ENCODE assay signal across 10 mouse cellular contexts in genomic region chr2:128176391-128177044, GRCm38 (mm10). TPM values are rescaled to one million over a fixed set of nuclear protein-coding genes. Genes with fewer than 3 reads are reported as not detected.
DNase-seq lines count a peak whose midpoint lies in the region; ATAC-seq and TF ChIP-seq lines count a peak whose summit lies in the region.
"Had no signal": no experiment of that assay in that cellular context is flagged by ENCODE, and none has a peak within 500 bp of the region (broad histone marks: within the 10 kb centered on the region; RNA-seq: fewer than 3 reads in every experiment).

No protein-coding gene starts in this region.

- no peak for DNase-seq in hindbrain, embryonic 10.5 days (ENCODE audit: low spot score)
- DNase-seq in heart, postnatal 0 days (ENCODE audit: low spot score), result peak; percentile 46
- DNase-seq in left cerebral cortex, adult 2 months (ENCODE audit: extremely low spot score in 1 of 2, low spot score in 2 of 2), result no peak
- DNase-seq in cerebellum, adult 8-10 months, result no peak
- DNase-seq: gastrocnemius, postnatal 36 days; thymus, postnatal 36 days had no signal

- H3K27ac ChIP-seq in hindbrain, embryonic 10.5 days, result peak overlapping the region; percentile 56
- no peak overlapping the region for H3K27ac ChIP-seq in hindbrain, embryonic 16.5 days (ENCODE audit: low read depth, low read length)
- H3K27ac ChIP-seq in midbrain, embryonic 13.5 days, result no peak overlapping the region
- no peak overlapping the region for H3K27ac ChIP-seq in midbrain, embryonic 16.5 days (ENCODE audit: low read length)
- peak overlapping the region; percentile 72 for H3K27ac ChIP-seq in heart, postnatal 0 days (ENCODE audit: low read depth)
- H3K27ac ChIP-seq in stomach, embryonic 15.5 days, result 0 out of 2 replicates have a peak overlapping the region, but pooled peaks have one; percentile 33
- H3K27ac ChIP-seq in left cerebral cortex, adult 2 months, result no peak overlapping the region

- H3K36me3 ChIP-seq in hindbrain, embryonic 10.5 days, result no peaks in the 10 kb centered on the region
- H3K36me3 ChIP-seq in hindbrain, embryonic 16.5 days (ENCODE audit: control insufficient read depth, insufficient read depth, low read length), result no peaks in the 10 kb centered on the region
- no peaks in the 10 kb centered on the region for H3K36me3 ChIP-seq in midbrain, embryonic 13.5 days
- no peaks in the 10 kb centered on the region for H3K36me3 ChIP-seq in midbrain, embryonic 16.5 days (ENCODE audit: control insufficient read depth, insufficient read depth, low read length)
- no peaks in the 10 kb centered on the region for H3K36me3 ChIP-seq in heart, postnatal 0 days (replicated peaks; ENCODE audit: control insufficient read depth, insufficient read depth, low read length)
- H3K36me3 ChIP-seq in stomach, embryonic 15.5 days, result no peaks in the 10 kb centered on the region

- no peaks in the 10 kb centered on the region for H3K27me3 ChIP-seq in hindbrain, embryonic 10.5 days (ENCODE audit: insufficient read depth, poor library complexity, severe bottlenecking)
- H3K27me3 ChIP-seq in hindbrain, embryonic 16.5 days (replicated peaks; ENCODE audit: control insufficient read depth, insufficient read depth, low read length), result no peaks in the 10 kb centered on the region
- H3K27me3 ChIP-seq in midbrain, embryonic 13.5 days, result no peaks in the 10 kb centered on the region
- H3K27me3 ChIP-seq in midbrain, embryonic 16.5 days (ENCODE audit: control insufficient read depth, insufficient read depth, low read depth, low read length), result no peaks in the 10 kb centered on the region
- H3K27me3 ChIP-seq in heart, postnatal 0 days (ENCODE audit: control insufficient read depth, insufficient read depth, low read length), result no peaks in the 10 kb centered on the region
- H3K27me3 ChIP-seq in stomach, embryonic 15.5 days (replicated peaks), result no peaks in the 10 kb centered on the region

- H3K9me3 ChIP-seq in hindbrain, embryonic 10.5 days, result no peaks in the 10 kb centered on the region
- no peaks in the 10 kb centered on the region for H3K9me3 ChIP-seq in hindbrain, embryonic 16.5 days (ENCODE audit: control insufficient read depth, low read length)
- H3K9me3 ChIP-seq in midbrain, embryonic 13.5 days, result no peaks in the 10 kb centered on the region
- H3K9me3 ChIP-seq in midbrain, embryonic 16.5 days (replicated peaks; ENCODE audit: control insufficient read depth, low read length, poor library complexity, severe bottlenecking), result no peaks in the 10 kb centered on the region
- H3K9me3 ChIP-seq in heart, postnatal 0 days (replicated peaks; ENCODE audit: control insufficient read depth, low read length), result no peaks in the 10 kb centered on the region
- no peaks in the 10 kb centered on the region for H3K9me3 ChIP-seq in stomach, embryonic 15.5 days

- no peak for TF ChIP-seq CTCF in heart, postnatal 0 days (IDR thresholded peaks at IDR 0.05; ENCODE audit: low read depth)
- TF ChIP-seq CTCF in left cerebral cortex, adult 2 months (IDR thresholded peaks at IDR 0.05), result no peak

- peaks cover 54% of the 10 kb centered on the region for H3K4me1 ChIP-seq in hindbrain, embryonic 10.5 days (replicated peaks)
- H3K4me1 ChIP-seq in hindbrain, embryonic 16.5 days (ENCODE audit: control insufficient read depth, insufficient read depth, low read depth, low read length), result peaks cover 11% of the 10 kb centered on the region
- peaks cover 20% of the 10 kb centered on the region for H3K4me1 ChIP-seq in midbrain, embryonic 13.5 days (replicated peaks)
- H3K4me1 ChIP-seq in midbrain, embryonic 16.5 days (ENCODE audit: control insufficient read depth, insufficient read depth, low read length), result peaks cover 10% of the 10 kb centered on the region
- peaks cover 33% of the 10 kb centered on the region for H3K4me1 ChIP-seq in heart, postnatal 0 days (ENCODE audit: control insufficient read depth, insufficient read depth)
- peaks cover 18% of the 10 kb centered on the region for H3K4me1 ChIP-seq in stomach, embryonic 15.5 days

- intact Hi-C loops in left cerebral cortex, adult 2 months (cut with DNase I), result no loop called here

- TF ChIP-seq EP300 in heart, postnatal 0 days (IDR thresholded peaks at IDR 0.05; ENCODE audit: low read depth), result no peak

- H3K4me2 ChIP-seq in hindbrain, embryonic 16.5 days (ENCODE audit: low read length), result no peak overlapping the region
- H3K4me2 ChIP-seq in midbrain, embryonic 13.5 days (replicated peaks), result no peak overlapping the region
- H3K4me2 ChIP-seq in midbrain, embryonic 16.5 days (ENCODE audit: low read length), result no peak overlapping the region
- peak overlapping the region; percentile 24 for H3K4me2 ChIP-seq in heart, postnatal 0 days (ENCODE audit: low read depth, low read length)
- H3K4me2 ChIP-seq in stomach, embryonic 15.5 days, result no peak overlapping the region

- ATAC-seq in hindbrain, embryonic 16.5 days, result no peak
- peak; percentile 34; the same call in 1 of the 2 replicates for ATAC-seq in midbrain, embryonic 13.5 days
- no peak for ATAC-seq in midbrain, embryonic 16.5 days
- no peak for ATAC-seq in heart, postnatal 0 days (ENCODE audit: insufficient read depth, low read depth)
- ATAC-seq in stomach, embryonic 15.5 days (ENCODE audit: insufficient read depth, low FRiP score, low read depth), result no peak

- no peak overlapping the region for H3K4me3 ChIP-seq in hindbrain, embryonic 10.5 days
- no peak overlapping the region for H3K4me3 ChIP-seq in hindbrain, embryonic 16.5 days (ENCODE audit: low read length)
- H3K4me3 ChIP-seq in midbrain, embryonic 13.5 days (replicated peaks), result no peak overlapping the region
- H3K4me3 ChIP-seq in midbrain, embryonic 16.5 days (ENCODE audit: low read depth, low read length), result no peak overlapping the region
- H3K4me3 ChIP-seq in heart, postnatal 0 days (ENCODE audit: low read depth, low read length), result no peak overlapping the region
- no peak overlapping the region for H3K4me3 ChIP-seq in stomach, embryonic 15.5 days (replicated peaks)
- no peak overlapping the region for H3K4me3 ChIP-seq in left cerebral cortex, adult 2 months

- H3K9ac ChIP-seq in hindbrain, embryonic 16.5 days (ENCODE audit: low read depth, low read length), result no peak overlapping the region; the same call in 1 of the 2 replicates
- H3K9ac ChIP-seq in midbrain, embryonic 13.5 days (replicated peaks), result no peak overlapping the region
- H3K9ac ChIP-seq in midbrain, embryonic 16.5 days (ENCODE audit: low read depth, low read length), result no peak overlapping the region
- no peak overlapping the region for H3K9ac ChIP-seq in heart, postnatal 0 days (replicated peaks; ENCODE audit: low read depth, low read length)
- no peak overlapping the region for H3K9ac ChIP-seq in stomach, embryonic 15.5 days

- 65% methylated on average over 12 of the region's 12 CpGs for whole genome bisulfite sequencing in hindbrain, embryonic 10.5 days
- WGBS in hindbrain, embryonic 16.5 days, result 37% methylated on average over 12 of the region's 12 CpGs
- WGBS in midbrain, embryonic 13.5 days, result 54% methylated on average over 12 of the region's 12 CpGs
- WGBS in midbrain, embryonic 16.5 days, result 39% methylated on average over 12 of the region's 12 CpGs
- WGBS in heart, postnatal 0 days, result 28% methylated on average over 12 of the region's 12 CpGs
- 42% methylated on average over 12 of the region's 12 CpGs for WGBS in stomach, embryonic 15.5 days

RNA-seq across cellular contexts. Expression of gene Bcl2l11, which starts 50.7 kb away (rescaled TPM):
- 26.2 and 27.4 TPM in 2 replicates for polyA plus RNA-seq in hindbrain, embryonic 10.5 days (2016; fragmentation: Nextera tagmentation; extraction: Ambion mirVana)
- 8.6 and 12.2 TPM in 2 replicates for polyA plus RNA-seq in hindbrain, embryonic 16.5 days (2015; fragmentation: Nextera tagmentation; extraction: Ambion mirVana)
- 10.6 and 13.3 TPM in 2 replicates for polyA plus RNA-seq in midbrain, embryonic 13.5 days (2015; fragmentation: Nextera tagmentation; extraction: Ambion mirVana)
- polyA plus RNA-seq in midbrain, embryonic 16.5 days (2015; fragmentation: Nextera tagmentation; extraction: Ambion mirVana), result 7.4 and 9.4 TPM in 2 replicates
- total RNA-seq in heart, postnatal 0 days (2014; rRNA removed; ENCODE audit: low replicate concordance), result 26.1 and 26.6 TPM in 2 replicates
- 18.2 and 22.4 TPM in 2 replicates for polyA plus RNA-seq in heart, postnatal 0 days (2015; fragmentation: Nextera tagmentation; extraction: Ambion mirVana)
- 17.4 and 19.9 TPM in 2 replicates for polyA plus RNA-seq in stomach, embryonic 15.5 days (2015; fragmentation: Nextera tagmentation; extraction: Ambion mirVana)
- 1 to 10 TPM; 8.4 to 9.1 TPM for total RNA-seq in left cerebral cortex, adult 2 months (2021)

Comparison
In these comparisons a context has a peak if more than half of its experiments do, and no peak if none do; other contexts are left out.
1. H3K27ac ChIP-seq: peak in hindbrain, embryonic 10.5 days (single experiment), heart, postnatal 0 days (single experiment) and stomach, embryonic 15.5 days (single experiment); none in hindbrain, embryonic 16.5 days (single experiment), midbrain, embryonic 13.5 days (single experiment), midbrain, embryonic 16.5 days (single experiment) and left cerebral cortex, adult 2 months (single experiment).